Mouse (Mus musculus) ES-Bruce4 (cell line): ENCODE results near the gene F8.

Source experiments
- EP300 ChIP-seq: IDR thresholded peaks from 2 replicates; pipeline ENCODE4 v1.6.1; 2011; ENCODE audit warnings: low read depth, low read length; ENCODE audit not compliant: insufficient read depth
- POLR2A ChIP-seq: IDR thresholded peaks from one replicate; pipeline ENCODE4 v1.8.1; 2011; ENCODE audit warnings: low read length; ENCODE audit not compliant: insufficient read depth

- TF ChIP-seq POLR2A = peak; percentile 81
- no peak for TF ChIP-seq EP300
Observed at GRCm38 (mm10) chrX:75415936-75416785, 33.7 kb upstream of the F8 start, which contains the start of the genes Cmc4, Mtcp1 and Brcc3.
